Mouse (Mus musculus) midbrain, embryonic 11.5 days (tissue): ENCODE results near the gene Il11. TPM values are rescaled to one million over a fixed set of nuclear protein-coding genes. Genes with fewer than 3 reads are reported as not detected.
"Not testable (repeated sequence)": the region's sequence is repeated elsewhere in the genome, so short reads cannot be mapped to it uniquely, and the experiment has no call there.

ENCODE experiments used
- ATAC-seq: fragments of 200-750 bp; cut with Nextera tagmentation; 2 replicates; pipeline ENCODE4 v1.8.0; 2017; ENCODE audit warnings: moderate TSS enrichment, moderate library complexity; ENCODE audit not compliant: low FRiP score
- DNase-seq: peaks from one replicate; pipeline ENCODE4 v3.0.0; 2015; ENCODE audit warnings: low spot score; ENCODE audit errors: missing footprints
- H3K27ac ChIP-seq: fragments of 300-500 bp; sonication (generic); 2 replicates; pipeline ENCODE4 v1.5.1; 2014; ENCODE audit warnings: low read depth, low read length
- H3K27me3 ChIP-seq: fragments of 300-500 bp; sonication (generic); 2 replicates; pipeline ENCODE4 v1.6.1; 2014; ENCODE audit warnings: mild to moderate bottlenecking, low read length, moderate library complexity, mixed read lengths; ENCODE audit not compliant: control insufficient read depth, insufficient read depth
- H3K36me3 ChIP-seq: fragments of 300-500 bp; sonication (generic); 2 replicates; pipeline ENCODE4 v1.6.1; 2014; ENCODE audit warnings: mild to moderate bottlenecking, low read length, moderate library complexity, mixed read lengths; ENCODE audit not compliant: control insufficient read depth, insufficient read depth
- H3K4me1 ChIP-seq: fragments of 300-500 bp; sonication (generic); 2 replicates; pipeline ENCODE4 v1.6.1; 2014; ENCODE audit warnings: low read length; ENCODE audit not compliant: control insufficient read depth, insufficient read depth
- H3K4me2 ChIP-seq: fragments of 300-500 bp; sonication (generic); 2 replicates; pipeline ENCODE4 v1.6.1; 2014; ENCODE audit warnings: mild to moderate bottlenecking, moderate library complexity
- H3K4me3 ChIP-seq: fragments of 300-500 bp; sonication (generic); 2 replicates; pipeline ENCODE4 v1.5.1; 2014; ENCODE audit warnings: low read depth, low read length
- H3K9ac ChIP-seq: fragments of 300-500 bp; sonication (generic); 2 replicates; pipeline ENCODE4 v1.6.1; 2014; ENCODE audit warnings: low read length
- H3K9me3 ChIP-seq: fragments of 300-500 bp; sonication (generic); 2 replicates; pipeline ENCODE4 v1.6.1; 2016; ENCODE audit warnings: low read length; ENCODE audit not compliant: control insufficient read depth
- WGBS: fragments of 180-500 bp; shearing (Covaris S2); extraction: QIAGEN DNeasy Blood & Tissue Kit; methylation state at CpG from one replicate; pipeline ENCODE4 v1.1.7; 2014; 5-methylcytosine and 5-hydroxymethylcytosine counted together
- polyA plus RNA-seq: library from polyadenylated mRNA; unstranded; fragments of >200 nt; fragmentation: Nextera tagmentation; extraction: Ambion mirVana; gene quantifications from 2 replicates; pipeline ENCODE4 v1.2.1, GENCODE M21; 2014

Gene Il11
- polyA plus RNA-seq, 1 experiment from 2014 or later, result 0.07 TPM

DNA sequence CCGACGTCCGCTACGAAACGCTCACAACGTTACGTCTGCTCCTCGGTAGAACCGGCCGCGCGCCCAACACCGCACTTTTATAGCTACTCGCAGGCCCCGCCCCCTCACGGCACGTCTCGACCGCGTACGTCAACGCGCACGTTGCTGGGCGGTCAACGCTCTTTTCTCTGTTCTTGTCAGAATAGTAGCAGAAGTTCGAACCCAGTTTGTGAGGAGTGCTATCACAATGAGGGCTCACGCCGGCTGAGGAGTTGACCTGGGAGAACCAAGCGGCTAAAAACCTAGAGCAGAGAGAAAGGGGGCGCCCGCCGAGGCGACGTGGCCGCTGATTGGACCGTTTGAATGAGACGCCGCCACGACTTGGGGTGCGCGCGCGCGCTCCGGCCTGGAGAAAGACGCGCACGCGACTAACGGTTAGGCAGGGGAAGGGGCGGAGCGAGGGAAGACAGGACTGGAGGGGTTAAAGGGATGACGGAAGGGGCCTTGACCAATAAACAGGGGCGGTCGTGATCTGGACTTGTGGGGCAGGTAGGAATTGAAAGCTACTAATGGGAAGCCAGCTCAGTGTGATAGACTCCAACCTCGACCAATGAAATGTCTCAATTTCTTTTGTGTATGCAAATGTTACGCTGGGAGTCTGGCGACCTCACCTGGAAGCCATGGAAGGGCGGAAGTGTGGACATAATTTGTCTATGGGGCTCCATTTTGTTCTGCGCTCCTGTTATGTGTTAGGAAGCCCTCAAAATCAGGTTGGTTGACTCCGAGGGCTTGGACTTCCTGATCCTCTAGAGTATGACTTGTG lies 29.8 kb upstream of the Il11 start, which contains the start of gene Ube2s:
Gene Ube2s (minus strand): TSS at position 288 of the 802 bp plus-strand sequence.
- 1% methylated on average over 62 of the region's 62 CpGs for WGBS
- Histone ChIP-seq H3K4me2 (peak within 1 kb of the TSS; percentile 64), H3K4me3 (peak within 1 kb of the TSS; percentile 99), H3K9ac (peak within 1 kb of the TSS; percentile 99), H3K4me1 (peaks cover 22% of the 10 kb centered on the region), H3K9me3 (no peaks in the 10 kb centered on the region), H3K36me3 (peaks cover 16% of the 10 kb centered on the region; the same call in 1 of the 2 replicates), H3K27ac (peak within 1 kb of the TSS; percentile 79), H3K27me3 (no peaks in the 10 kb centered on the region)
- peak; percentile 100 for DNase-seq
- ATAC-seq, result peak; percentile 99

GRCm38 (mm10) chr7:4811842-4812302 lies 29.2 kb upstream of the Il11 start:
- Histone ChIP-seq H3K4me2 (peak overlapping the region; percentile 64), H3K36me3 (peaks cover 22% of the 10 kb centered on the region), H3K4me1 (peaks cover 22% of the 10 kb centered on the region), H3K27me3 (no peaks in the 10 kb centered on the region), H3K27ac (peak overlapping the region; percentile 79; the same call in 1 of the 2 replicates), H3K9ac (peak overlapping the region; percentile 99), H3K9me3 (no peaks in the 10 kb centered on the region), H3K4me3 (peak overlapping the region; percentile 99)
- DNase-seq (peak; percentile 92), ATAC-seq (no peak; the same call in 1 of the 2 replicates)
- WGBS, result under 1% methylated on average over 22 of the region's 36 CpGs

- H3K36me3 ChIP-seq, result peaks cover 26% of the 10 kb centered on the region
- WGBS, result 40% methylated on average over 10 of the region's 10 CpGs
- H3K4me2 ChIP-seq, result peak overlapping the region; percentile 64
- not testable (repeated sequence) for DNase-seq, ATAC-seq, H3K9me3 ChIP-seq, H3K27ac ChIP-seq, H3K27me3 ChIP-seq
- H3K9ac ChIP-seq, result peak overlapping the region; percentile 99
- H3K4me1 ChIP-seq, result peaks cover 22% of the 10 kb centered on the region
- H3K4me3 ChIP-seq, result peak overlapping the region; percentile 99
These were observed 28.5 kb upstream of the Il11 start for GRCm38 (mm10) chr7:4811131-4811530.

GRCm38 (mm10) chr7:4806716-4807115 lies 24.1 kb upstream of the Il11 start:
- Histone ChIP-seq H3K36me3 (peaks cover 26% of the 10 kb centered on the region), H3K4me3 (no peak overlapping the region), H3K27ac (no peak overlapping the region), H3K27me3 (no peaks in the 10 kb centered on the region), H3K4me2 (no peak overlapping the region), H3K4me1 (peaks cover 16% of the 10 kb centered on the region), H3K9me3 (no peaks in the 10 kb centered on the region), H3K9ac (no peak overlapping the region)
- 95% methylated on average over 7 of the region's 7 CpGs for WGBS
- no peak for DNase-seq
- ATAC-seq, result peak; percentile 28; the same call in 1 of the 2 replicates

DNA sequence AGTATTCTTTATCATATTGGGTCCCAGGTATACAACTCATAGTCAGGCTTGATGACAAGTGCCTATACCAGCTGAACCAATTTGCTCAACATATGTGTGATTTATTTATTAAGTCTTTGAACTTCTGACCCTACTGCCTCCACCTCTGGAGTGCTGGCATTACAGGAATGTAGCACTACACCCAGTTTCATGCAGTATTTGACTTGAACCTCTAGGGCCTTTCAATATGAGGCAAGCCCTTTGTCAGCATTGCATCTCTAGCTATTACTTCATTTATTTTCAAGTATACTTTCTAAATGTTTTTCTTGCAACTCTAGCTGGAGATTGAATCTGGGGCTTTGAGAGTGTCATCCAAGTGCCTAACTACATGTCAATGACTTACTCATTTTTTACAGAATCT lies 19.6 kb upstream of the Il11 start:
- H3K9ac ChIP-seq, result no peak overlapping the region
- peaks cover 8% of the 10 kb centered on the region for H3K36me3 ChIP-seq
- ATAC-seq (no peak), DNase-seq (no peak)
- no peaks in the 10 kb centered on the region for H3K27me3 ChIP-seq
- no peak overlapping the region for H3K4me3 ChIP-seq
- H3K27ac ChIP-seq, result no peak overlapping the region
- H3K4me2 ChIP-seq, result no peak overlapping the region
- no peaks in the 10 kb centered on the region for H3K4me1 ChIP-seq
- H3K9me3 ChIP-seq, result no peaks in the 10 kb centered on the region

- no peak overlapping the region for H3K4me2 ChIP-seq
- 75% methylated on average over 7 of the region's 7 CpGs for WGBS
- no peak for ATAC-seq
- DNase-seq, result peak; percentile 83
- H3K4me3 ChIP-seq, result no peak overlapping the region
- no peak overlapping the region for H3K27ac ChIP-seq
- H3K9ac ChIP-seq, result no peak overlapping the region
- H3K9me3 ChIP-seq, result no peaks in the 10 kb centered on the region
- H3K4me1 ChIP-seq, result peaks cover 6% of the 10 kb centered on the region
- H3K36me3 ChIP-seq, result peaks cover 13% of the 10 kb centered on the region
- H3K27me3 ChIP-seq, result no peaks in the 10 kb centered on the region
These were observed 13.2 kb upstream of the Il11 start for GRCm38 (mm10) chr7:4795767-4796433.

DNA sequence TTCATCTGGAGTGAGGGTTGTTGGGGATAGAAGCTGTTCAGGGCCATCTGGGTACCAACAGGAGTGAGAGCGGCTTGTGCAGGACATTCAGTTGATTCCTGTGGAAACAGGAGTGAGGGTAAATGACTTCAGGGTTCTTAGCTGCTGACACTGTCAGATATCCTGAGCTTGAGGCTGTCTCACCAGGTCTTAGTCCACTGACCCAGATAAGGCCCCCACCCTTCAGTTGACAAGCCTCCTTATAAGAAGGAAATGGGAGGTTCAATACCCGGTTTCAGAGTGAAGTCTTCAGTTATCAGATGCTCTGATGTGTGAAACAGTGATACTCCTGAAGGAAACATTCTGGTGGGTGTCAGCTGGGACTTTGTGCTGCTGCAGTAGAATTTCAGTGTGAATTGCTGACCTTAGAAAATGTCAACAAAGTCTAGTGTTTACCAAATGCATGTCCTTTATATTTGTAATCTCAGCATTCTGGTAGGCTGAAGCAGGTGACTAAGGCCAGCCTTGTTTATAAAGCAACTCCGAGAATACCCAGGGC lies 12.0 kb upstream of the Il11 start:
- H3K4me3 ChIP-seq, result no peak overlapping the region
- H3K4me2 ChIP-seq, result no peak overlapping the region
- H3K9me3 ChIP-seq, result no peaks in the 10 kb centered on the region
- H3K27me3 ChIP-seq, result peaks cover 3% of the 10 kb centered on the region; the same call in 1 of the 2 replicates
- no peak overlapping the region for H3K27ac ChIP-seq
- H3K36me3 ChIP-seq, result peaks cover 13% of the 10 kb centered on the region
- DNase-seq, result no peak
- WGBS, result 84% methylated on average over 3 of the region's 3 CpGs
- H3K9ac ChIP-seq, result no peak overlapping the region
- H3K4me1 ChIP-seq, result peaks cover 6% of the 10 kb centered on the region
- no peak for ATAC-seq

DNA sequence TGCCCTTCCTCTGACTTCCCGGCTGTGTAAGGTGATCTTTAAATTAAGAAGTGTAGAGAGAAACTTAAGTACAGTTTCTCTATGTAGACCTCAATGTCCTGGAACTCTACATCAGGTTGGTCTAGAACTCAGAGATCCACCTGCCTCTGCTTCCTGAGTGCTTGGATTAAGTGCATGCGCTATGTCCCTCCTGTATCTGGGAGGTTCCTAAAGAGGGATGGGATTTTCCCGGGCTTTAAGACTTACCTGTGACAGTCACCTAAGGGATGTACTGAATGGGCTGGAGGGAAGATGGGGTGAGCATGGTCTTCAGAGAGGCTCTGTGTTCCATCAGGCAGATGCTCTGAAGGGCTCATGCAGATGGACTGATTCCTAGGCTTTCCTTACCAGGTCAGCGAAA lies 11.0 kb upstream of the Il11 start:
- DNase-seq (no peak), ATAC-seq (no peak)
- H3K4me1 ChIP-seq, result peaks cover 9% of the 10 kb centered on the region
- H3K36me3 ChIP-seq, result peaks cover 13% of the 10 kb centered on the region
- H3K4me3 ChIP-seq, result peak overlapping the region; percentile 70
- 41% methylated on average over 4 of the region's 4 CpGs for WGBS
- no peaks in the 10 kb centered on the region for H3K9me3 ChIP-seq
- H3K9ac ChIP-seq, result peak overlapping the region; percentile 92
- peak overlapping the region; percentile 76 for H3K4me2 ChIP-seq
- no peak overlapping the region for H3K27ac ChIP-seq
- peaks cover 6% of the 10 kb centered on the region; the same call in 1 of the 2 replicates for H3K27me3 ChIP-seq
